Comparison of ENCODE assay signal across 7 mouse cellular contexts in genomic region chr8:107941922-107942694, GRCm38 (mm10). TPM values are rescaled to one million over a fixed set of nuclear protein-coding genes. Genes with fewer than 3 reads are reported as not detected.
DNase-seq lines count a peak whose midpoint lies in the region; ATAC-seq and TF ChIP-seq lines count a peak whose summit lies in the region.

TSS of gene Zfhx3 (plus strand) at chr8:107942644.

- DNase-seq in testis, postnatal 14 days (ENCODE audit: low spot score) = no peak
- DNase-seq in left cerebral cortex, postnatal 36 days (ENCODE audit: low spot score in 2 of 2) = no peak
- no peak for DNase-seq in right cerebral cortex, postnatal 14 days

- H3K27me3 ChIP-seq in testis, adult 2 months (ENCODE audit: control insufficient read depth, insufficient read depth, low read length) = no peaks in the 10 kb centered on the region
- peaks cover 4% of the 10 kb centered on the region; the same call in 1 of the 2 replicates for H3K27me3 ChIP-seq in forebrain, embryonic 16.5 days (replicated peaks; ENCODE audit: control insufficient read depth, insufficient read depth, low read length)
- H3K27me3 ChIP-seq in limb, embryonic 12.5 days = peaks cover 27% of the 10 kb centered on the region

- peak within 1 kb of the TSS; percentile 37 for H3K9ac ChIP-seq in forebrain, embryonic 16.5 days (replicated peaks; ENCODE audit: low read depth, low read length)
- H3K9ac ChIP-seq in limb, embryonic 12.5 days (replicated peaks) = peak within 1 kb of the TSS; percentile 34

- TF ChIP-seq POLR2A in testis, adult 2 months (IDR thresholded peaks at IDR 0.05; ENCODE audit: control insufficient read depth, low read depth, low read length) = no peak

- ATAC-seq in forebrain, embryonic 16.5 days = no peak; the same call in 1 of the 2 replicates
- no peak for ATAC-seq in limb, embryonic 12.5 days (ENCODE audit: insufficient number of reproducible peaks, insufficient read depth, low FRiP score, low TSS enrichment, low read depth)
- no peak for ATAC-seq in inflammation-experienced regulatory T-cells, adult 6 months

- TF ChIP-seq CTCF in testis, adult 2 months (IDR thresholded peaks at IDR 0.05; ENCODE audit: control insufficient read depth, insufficient read depth, insufficient replicate concordance, low read depth, low read length) = no peak

- peak within 1 kb of the TSS; percentile 57 for H3K4me2 ChIP-seq in forebrain, embryonic 16.5 days (ENCODE audit: low read length)
- peak within 1 kb of the TSS; percentile 56 for H3K4me2 ChIP-seq in limb, embryonic 12.5 days

- 10% methylated on average over 11 of the region's 11 CpGs for WGBS in forebrain, embryonic 16.5 days
- 17% methylated on average over 11 of the region's 11 CpGs for WGBS in limb, embryonic 12.5 days

- H3K27ac ChIP-seq in testis, adult 2 months (ENCODE audit: control insufficient read depth, insufficient read depth, low read depth, low read length) = no peak within 1 kb of the TSS
- H3K27ac ChIP-seq in forebrain, embryonic 16.5 days (ENCODE audit: low read length) = peak within 1 kb of the TSS; percentile 66
- H3K27ac ChIP-seq in limb, embryonic 12.5 days = peak within 1 kb of the TSS; percentile 78

- no peak within 1 kb of the TSS for H3K4me3 ChIP-seq in testis, adult 2 months (ENCODE audit: control insufficient read depth, low read depth, low read length)
- H3K4me3 ChIP-seq in forebrain, embryonic 16.5 days (replicated peaks; ENCODE audit: low read length) = peak within 1 kb of the TSS; percentile 28
- peak within 1 kb of the TSS; percentile 33 for H3K4me3 ChIP-seq in limb, embryonic 12.5 days (replicated peaks)

- H3K9me3 ChIP-seq in forebrain, embryonic 16.5 days (ENCODE audit: control insufficient read depth, low read length) = no peaks in the 10 kb centered on the region
- no peaks in the 10 kb centered on the region for H3K9me3 ChIP-seq in limb, embryonic 12.5 days

- no peaks in the 10 kb centered on the region for H3K36me3 ChIP-seq in testis, adult 2 months (ENCODE audit: control insufficient read depth, insufficient read depth, low read length)
- no peaks in the 10 kb centered on the region for H3K36me3 ChIP-seq in forebrain, embryonic 16.5 days (ENCODE audit: control insufficient read depth, insufficient read depth)
- no peaks in the 10 kb centered on the region for H3K36me3 ChIP-seq in limb, embryonic 12.5 days

- intact Hi-C loops in left cerebral cortex, postnatal 36 days (cut with DNase I) = no loop called here

- peaks cover 6% of the 10 kb centered on the region for H3K4me1 ChIP-seq in testis, adult 2 months (ENCODE audit: control insufficient read depth, insufficient read depth, low read length)
- peaks cover 36% of the 10 kb centered on the region for H3K4me1 ChIP-seq in forebrain, embryonic 16.5 days (replicated peaks; ENCODE audit: control insufficient read depth, insufficient read depth, low read length)
- peaks cover 60% of the 10 kb centered on the region for H3K4me1 ChIP-seq in limb, embryonic 12.5 days (replicated peaks)

RNA-seq across cellular contexts. Expression of gene Zfhx3, which starts in this region (rescaled TPM):
- 10.0 and 11.9 TPM in 2 replicates for polyA plus RNA-seq in testis, adult 2 months (2012; rRNA removed)
- polyA plus RNA-seq in forebrain, embryonic 16.5 days (2015; fragmentation: Nextera tagmentation; extraction: Ambion mirVana) = 8.7 and 14.6 TPM in 2 replicates
- polyA plus RNA-seq in limb, embryonic 12.5 days (2016; fragmentation: Nextera tagmentation; extraction: Ambion mirVana) = 50.6 and 53.0 TPM in 2 replicates
- total RNA-seq in left cerebral cortex, postnatal 36 days (2021) = 1 to 10 TPM; 3.5 to 5.9 TPM
- polyA plus RNA-seq in inflammation-experienced regulatory T-cells, adult 6 months (2017; shearing (Covaris generic)) = under 1 TPM; 0.03 to 0.35 (median 0.24) TPM
